Mouse (Mus musculus) A20 (cell line): ENCODE results near the gene Pcnx2.

ENCODE experiments used
- DNase-seq: peaks from one replicate; pipeline ENCODE4 v3.0.0-alpha.2; 2011; ENCODE audit warnings: low read depth, low spot score

Pcnx2 gene

GRCm38 (mm10) chr8:125757106-125757496, 141.0 kb downstream of the Pcnx2 start:
- DNase-seq, result no peak

DNA sequence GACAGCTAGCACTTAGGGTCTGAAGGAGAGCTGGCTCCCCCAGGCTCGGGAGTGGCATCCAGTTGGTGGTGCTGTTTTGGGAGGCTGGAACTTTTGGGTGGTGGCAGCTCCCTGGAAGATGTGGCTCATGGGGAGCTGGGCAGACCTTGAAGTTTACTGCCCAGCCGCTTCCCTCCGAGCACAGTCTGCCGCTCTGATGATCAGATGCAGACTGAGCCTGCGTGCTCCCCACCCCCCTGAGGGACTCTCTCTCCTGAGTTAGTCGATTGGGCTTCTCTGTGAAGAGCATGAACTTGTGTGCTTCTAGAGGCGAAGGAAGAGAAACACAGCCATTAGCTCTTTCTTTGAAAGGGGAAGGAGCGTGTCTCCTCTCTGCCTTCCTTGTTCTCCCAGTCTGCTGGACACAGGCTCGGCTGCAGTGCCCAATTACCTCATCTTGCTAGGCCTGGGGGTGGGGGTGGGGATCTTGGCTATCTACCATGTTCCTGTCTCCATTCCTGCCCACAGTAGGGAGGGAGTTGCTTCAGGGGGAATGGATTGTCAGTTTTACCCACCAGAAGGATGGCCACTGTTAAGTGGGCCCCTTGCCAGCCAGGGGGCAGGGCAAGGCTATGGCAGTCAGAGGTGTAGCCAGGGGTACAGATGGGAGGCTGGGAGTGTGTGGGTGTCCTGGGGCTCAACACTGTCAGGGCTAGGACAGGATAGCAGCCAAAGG, 141.6 kb downstream of the Pcnx2 start:
- no peak for DNase-seq

DNA sequence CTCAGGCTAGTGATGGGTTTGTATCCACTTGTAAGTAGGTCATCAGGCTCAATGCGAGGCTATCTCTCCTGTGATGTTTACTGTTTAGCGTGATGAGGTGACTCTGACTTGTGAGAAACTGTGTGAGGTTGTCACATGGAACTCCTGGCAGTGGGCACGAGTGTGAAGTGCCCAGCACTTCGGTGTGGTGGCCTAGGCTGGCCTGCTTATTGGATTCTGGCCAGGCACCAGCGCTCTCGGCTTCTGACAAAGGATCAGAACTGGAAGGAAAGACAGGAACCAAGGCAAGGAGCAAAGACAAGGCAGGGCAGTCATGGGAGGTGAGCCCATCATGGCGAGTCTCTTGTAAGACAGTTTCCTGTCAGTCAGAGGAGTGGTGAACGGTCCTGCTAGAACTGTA, 142.2 kb downstream of the Pcnx2 start:
- DNase-seq, result no peak

- peak; percentile 18 for DNase-seq
These were observed 147.3 kb downstream of the Pcnx2 start for GRCm38 (mm10) chr8:125750846-125751245.

DNA sequence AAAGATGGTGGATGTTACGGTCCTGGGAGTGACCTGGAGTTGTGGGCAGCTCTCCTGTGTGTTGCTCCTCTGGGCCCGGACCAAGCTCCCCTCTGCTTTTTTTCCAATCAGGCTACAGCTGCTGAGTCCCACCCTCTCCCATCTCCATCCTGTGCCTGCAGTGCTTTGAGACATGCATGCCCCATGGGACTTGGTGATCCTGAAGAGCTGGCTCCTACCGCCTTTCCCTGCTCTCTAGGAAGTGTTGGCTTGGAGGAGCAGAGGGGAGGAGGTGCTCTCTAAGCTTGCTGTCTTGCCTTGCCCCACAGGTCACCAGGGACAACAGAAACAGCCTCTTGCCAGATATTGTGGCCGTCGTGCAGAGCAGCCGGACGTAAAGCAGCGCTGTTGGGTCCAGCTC, 150.7 kb downstream of the Pcnx2 start:
- DNase-seq, result no peak

DNA sequence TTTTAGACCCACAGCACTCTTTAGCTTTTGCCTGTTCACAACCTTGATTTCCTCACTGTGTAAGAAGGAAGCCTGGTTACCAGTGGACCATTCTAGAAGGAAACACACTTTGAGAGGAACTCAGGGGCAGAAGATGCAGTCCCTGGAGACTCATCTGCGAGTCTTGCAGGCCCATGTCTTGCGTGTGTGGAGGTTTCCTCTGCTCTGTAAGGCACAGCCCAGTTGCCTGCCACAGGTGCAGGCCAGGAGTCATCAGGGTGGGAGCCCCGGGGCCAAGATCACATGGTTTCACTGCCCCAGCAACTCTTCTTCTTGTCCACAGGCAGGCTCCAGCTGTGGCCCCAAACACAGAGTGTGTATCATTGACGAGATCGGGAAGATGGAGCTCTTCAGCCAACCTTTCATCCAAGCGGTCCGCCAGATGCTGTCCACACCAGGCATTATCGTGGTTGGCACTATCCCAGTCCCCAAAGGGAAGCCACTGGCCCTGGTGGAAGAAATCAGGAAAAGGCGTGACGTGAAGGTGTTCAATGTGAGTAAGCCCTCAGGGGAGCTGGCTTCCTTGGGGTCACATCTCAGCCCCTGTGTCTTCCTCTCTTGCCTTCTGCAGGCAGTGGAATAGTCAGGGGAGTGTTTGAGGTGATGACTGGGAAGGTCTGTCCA, 153.1 kb downstream of the Pcnx2 start:
- no peak for DNase-seq

DNA sequence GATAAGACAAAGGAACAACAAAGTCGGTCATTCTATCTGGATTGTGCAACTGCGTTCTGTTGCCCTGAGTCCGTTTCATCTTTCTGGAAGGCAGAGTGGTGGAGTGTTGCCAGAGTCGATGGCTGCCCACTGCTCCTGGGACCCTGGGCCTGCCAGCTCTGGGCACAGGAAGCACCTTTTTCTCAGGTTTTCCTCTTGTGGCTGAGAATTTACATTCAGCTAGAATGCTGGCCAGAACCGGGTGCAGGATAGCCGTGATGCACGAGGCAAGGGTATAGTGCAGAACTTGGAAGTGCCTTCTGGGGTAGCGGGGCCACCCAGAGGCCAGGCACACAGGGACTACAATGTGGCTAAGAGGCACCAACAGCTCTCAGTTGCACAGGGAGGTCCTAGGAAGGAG, 155.7 kb downstream of the Pcnx2 start:
- no peak for DNase-seq

DNA sequence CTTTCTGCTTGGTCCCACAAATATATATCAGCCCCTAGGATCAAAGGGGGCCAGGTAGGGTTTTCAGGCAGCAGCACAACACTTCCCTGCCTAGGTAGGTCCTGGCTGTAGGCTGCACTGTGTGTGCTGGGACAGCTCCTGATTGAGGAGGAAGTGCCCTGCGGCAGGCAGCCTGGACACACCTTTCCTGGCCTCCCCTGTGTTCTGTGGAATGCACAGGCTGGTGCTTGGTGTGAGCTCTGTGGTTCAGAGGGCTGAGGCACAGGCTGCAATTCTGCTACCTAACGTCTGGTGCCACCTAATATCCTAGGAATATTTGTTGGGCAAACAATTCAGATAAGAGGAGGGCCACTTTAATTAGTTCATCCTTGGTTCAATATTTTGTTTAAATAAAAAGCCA, 156.3 kb downstream of the Pcnx2 start:
- no peak for DNase-seq

GRCm38 (mm10) chr8:125741377-125741776, 156.7 kb downstream of the Pcnx2 start:
- no peak for DNase-seq

DNA sequence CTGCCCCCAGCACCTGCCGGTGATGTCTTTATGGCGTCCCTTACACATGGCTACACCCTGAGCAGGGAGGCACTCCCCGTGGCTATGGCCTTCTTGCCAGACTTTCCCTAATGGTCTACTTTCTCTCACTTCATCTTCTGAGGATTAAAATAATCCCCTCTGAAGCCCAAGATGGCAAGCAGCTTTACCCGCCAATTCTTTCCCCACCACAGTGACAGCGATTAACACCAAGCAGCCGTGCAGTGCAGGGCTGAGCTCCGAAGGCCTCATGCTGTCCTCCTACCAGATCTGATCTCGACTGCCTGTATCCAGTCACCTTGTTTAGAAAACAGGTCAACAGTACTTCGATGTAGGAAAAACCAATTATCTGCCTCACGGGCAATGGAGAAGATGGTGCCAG, 157.5 kb downstream of the Pcnx2 start:
- DNase-seq, result no peak

DNA sequence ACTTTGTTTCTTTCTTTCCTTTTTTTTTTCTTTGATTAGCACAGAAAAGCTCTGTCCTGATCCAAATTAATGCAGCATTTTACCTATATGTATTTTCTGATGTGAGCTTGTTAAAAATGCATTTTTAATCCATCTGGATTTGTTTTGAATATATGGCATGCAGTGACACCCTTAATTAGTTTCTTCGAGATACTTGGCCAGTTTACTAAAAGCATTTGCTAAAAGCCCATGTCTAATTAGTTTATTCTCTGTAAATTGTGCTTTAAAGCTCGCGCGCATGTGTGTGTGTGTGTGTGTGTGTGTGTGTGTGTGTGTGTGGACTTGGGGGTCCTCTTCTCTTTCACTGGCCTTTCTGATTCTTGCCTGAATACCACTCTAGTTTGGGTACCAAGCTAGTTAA, 159.2 kb downstream of the Pcnx2 start:
- DNase-seq, result no peak

DNA sequence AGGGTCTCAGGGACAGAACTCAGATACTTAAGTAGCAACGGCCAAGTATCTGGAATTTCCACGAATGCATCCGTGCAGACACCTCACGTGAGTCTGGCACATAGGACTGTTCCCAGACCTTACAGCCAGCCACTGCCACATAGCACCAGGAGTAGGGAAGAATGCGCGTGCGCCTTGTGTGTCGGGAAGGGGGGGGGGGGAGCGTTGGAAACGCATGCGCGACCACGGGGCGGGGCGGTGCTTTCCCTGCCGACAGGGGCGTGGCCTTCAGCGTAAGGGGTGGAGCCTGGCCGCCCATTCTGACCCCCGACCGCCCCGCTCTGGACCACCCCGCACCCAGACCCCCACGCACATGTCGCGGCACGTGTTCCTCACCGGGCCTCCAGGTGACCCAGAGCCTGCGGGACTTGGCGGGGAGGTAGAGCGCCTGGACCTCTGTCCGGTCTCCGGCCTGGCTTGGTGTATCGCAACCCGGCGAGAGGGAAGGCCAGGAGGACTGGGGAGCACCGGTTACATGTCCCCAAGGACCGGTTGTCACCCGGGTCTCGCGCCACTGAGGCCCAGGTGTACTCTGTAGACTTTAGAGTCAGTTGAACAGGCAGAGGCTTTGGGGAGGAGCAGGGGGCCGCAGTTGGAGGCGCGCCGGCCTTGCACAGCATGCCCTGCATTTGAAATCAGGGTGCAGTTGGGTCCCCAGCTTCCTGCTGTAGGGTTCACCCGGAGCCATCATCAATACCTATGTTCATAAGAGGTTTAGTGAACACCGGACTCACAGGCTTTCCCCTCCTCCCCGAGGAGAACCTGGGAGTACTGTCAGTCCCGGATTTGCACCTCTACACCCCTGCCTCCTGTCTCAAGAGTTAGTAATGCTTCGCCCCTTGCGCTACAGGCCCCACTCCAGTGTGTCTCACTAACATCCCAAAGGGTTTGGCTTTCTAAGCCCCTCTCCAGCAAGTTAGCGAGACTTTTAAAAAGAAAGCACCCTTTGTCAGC, 163.9 kb downstream of the Pcnx2 start:
- DNase-seq, result peak; percentile 77

- DNase-seq, result no peak
These were observed 168.4 kb downstream of the Pcnx2 start, which contains the start of gene Ntpcr for GRCm38 (mm10) chr8:125729746-125730145. Gene Ntpcr (plus strand): TSS chr8:125729963.

DNA sequence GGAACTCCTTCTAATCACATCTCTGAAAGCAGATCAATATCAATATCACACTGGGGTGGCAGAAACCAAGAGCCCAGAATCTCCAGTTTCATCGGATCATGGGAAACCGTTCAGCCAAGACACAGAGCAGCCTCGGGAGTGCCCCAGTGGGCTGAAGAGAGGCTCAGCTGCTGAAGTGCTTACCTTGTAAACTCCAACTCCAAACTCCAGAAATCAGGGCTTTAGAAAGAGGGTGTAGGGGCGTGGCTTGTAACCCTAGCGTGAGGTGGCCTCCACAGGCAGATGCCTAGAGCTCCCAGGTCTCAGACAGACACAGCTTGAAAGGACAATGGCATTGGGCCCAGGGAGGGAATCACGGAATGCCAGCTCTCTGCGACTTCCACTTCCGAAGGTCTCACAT, 170.3 kb downstream of the Pcnx2 start:
- no peak for DNase-seq

DNA sequence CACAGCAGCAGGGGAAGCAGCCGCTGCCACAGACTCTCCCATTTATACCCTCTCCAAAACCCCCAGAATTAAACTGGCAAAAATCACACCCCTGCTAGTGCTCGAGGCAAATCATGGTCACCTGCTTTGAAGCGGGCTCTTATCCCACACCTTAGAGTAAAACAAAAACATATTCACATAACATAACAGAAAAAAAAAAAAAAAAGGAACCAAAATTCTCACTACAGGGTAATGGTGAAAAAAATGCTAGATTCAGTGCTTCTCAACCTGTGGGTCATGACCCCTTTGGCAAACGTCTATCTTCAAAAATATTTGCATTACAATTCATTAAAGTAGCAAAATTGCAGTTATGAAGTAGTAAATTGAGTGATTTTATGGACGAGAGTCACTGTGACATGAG, 171.1 kb downstream of the Pcnx2 start:
- no peak for DNase-seq

- DNase-seq, result no peak
These were observed 172.0 kb downstream of the Pcnx2 start for GRCm38 (mm10) chr8:125726143-125726542.

DNA sequence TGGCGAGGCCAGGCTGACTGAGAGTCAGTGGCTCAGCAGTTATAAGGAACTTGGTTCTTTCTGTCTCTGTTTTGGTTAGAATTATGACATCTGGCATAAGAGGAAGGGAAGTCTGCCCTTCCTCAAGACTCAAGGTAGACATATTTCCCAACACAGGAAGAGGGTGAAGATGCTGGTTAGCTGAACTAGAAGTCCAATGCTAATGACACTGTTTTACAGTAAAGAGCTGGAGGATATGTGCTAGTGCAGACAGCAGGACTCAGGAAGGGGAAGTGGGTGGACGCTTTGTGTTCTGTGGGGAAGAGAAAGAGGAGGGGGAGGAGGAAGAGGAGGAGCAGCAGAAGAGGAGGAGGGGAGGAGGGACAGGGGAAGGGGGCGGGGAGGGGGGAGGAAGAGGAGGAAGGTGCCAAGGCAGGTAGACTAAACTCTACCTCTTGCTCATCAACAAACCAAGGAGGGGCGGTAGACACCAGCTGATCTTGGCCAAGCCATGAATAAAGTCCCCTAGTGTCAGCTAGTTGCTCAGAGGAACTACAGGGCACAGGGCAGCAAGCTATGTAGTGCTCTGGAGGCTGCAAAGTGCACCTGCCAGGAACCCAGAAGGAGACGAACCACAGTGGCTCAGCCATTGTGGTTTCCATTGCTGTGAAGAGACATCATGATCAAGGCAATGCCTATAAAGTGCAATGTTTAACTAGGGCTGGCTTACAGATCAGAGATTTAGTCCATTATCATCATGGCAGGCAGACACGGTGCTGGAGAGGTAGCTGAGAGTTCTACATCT, 172.9 kb downstream of the Pcnx2 start:
- DNase-seq, result peak; percentile 46

- DNase-seq, result no peak
These were observed 174.7 kb downstream of the Pcnx2 start for GRCm38 (mm10) chr8:125723437-125723836.

GRCm38 (mm10) chr8:125722675-125723074, 175.4 kb downstream of the Pcnx2 start:
- no peak for DNase-seq

DNA sequence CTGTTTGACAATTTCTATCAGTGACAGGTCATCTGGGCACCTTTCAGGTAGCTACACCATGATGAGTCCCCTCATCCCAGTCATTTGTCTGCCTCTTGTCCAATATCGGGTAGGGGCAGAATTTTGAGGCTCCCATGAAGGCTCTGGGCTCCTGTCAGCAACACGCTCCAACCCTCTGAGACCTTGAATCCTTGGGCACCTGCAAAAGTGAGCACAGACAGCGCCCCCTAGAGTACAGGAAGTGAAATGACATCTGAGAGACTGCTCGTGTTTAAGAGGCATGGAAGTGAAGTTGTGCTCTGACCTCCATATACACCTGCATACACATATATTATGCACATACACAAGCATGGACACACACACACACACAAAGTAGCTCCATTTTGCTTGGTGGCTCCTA, 179.2 kb downstream of the Pcnx2 start:
- DNase-seq, result peak; percentile 53

DNA sequence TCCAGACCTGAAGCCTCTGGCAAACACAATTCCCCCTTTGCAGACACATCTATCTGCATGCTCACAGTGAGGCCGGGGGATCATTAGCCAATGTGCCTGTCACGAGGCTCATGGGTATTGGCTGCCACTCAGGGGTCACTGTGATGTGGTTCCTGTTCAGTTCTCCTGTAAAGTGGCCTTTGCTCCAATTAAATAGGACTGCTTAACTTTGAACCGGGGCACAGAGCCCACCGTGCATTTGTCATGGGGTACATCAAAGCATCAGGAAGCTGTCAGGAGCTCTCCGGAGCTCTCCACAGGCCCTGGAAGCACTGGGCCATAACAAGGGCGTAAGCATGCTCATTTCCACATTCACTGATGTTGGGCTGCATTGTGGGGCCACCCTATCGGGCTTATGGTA, 181.5 kb downstream of the Pcnx2 start:
- DNase-seq, result no peak
